Mouse (Mus musculus) leukemia stem cell, adult 10-12 weeks (primary cell): ENCODE measurements around the gene Ky. TPM values are rescaled to one million over a fixed set of nuclear protein-coding genes. Genes with fewer than 3 reads are reported as not detected.

ENCODE experiments used
- polyA plus RNA-seq: library from polyadenylated mRNA; stranded (reverse); fragments of >175 nt; gene quantifications from 2 replicates; pipeline ENCODE4 v1.2.3, GENCODE M21; 2012; ENCODE audit warnings: low replicate concordance

Ky gene
- 0.08 TPM in 1 of 2 replicates, not detected in the other for polyA plus RNA-seq

DNA sequence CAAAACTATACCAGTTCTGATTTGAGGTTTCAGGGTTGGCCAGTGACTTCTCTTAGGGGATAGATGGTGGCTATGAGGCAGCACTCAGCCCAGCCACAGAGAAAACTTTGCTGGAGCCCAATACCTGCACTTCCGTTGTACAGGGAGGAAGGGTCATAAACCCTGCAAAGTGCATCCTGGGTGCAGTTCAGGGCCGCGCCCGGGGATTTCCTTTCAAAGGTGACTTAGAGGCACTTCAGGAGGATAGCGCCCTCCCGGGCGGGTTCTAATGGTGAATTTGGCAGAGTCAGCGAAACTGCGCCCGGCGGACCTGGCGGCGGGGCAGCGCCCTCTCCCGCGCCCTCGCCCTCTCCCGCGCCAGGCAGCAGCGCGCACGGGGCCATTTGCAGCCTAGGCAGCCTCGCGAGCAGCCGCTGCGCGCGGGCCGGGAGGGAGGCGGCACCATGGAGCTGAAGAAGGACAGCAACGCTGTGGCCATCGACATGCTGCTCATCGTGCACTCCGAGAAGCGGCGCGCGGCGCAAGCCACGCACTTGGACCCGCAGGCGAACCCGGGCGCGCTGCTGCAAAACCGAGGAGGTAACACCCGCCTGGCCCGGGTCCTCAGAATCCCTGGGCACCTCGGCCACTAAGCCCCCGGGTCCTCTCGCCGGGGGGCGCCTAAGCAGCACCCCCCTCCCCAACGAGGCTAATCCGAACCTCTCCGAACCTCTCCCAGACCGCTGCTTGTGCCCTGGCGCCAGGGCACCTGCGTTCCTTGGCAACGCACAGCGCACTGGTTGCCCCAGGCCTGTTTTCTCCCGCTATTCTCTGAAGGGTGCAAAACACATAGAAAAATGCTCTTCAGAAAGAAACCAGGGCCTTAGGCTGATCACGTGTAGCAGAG lies at the start of gene Ky:
Ky (plus strand) TSS at position 51 of the 886 bp plus-strand sequence.

Other genes starting within 250 kb of the Ky start
- 0.21 TPM in 1 of 2 replicates, not detected in the other for gene Ephb1, start 151.1 kb upstream of the Ky start, polyA plus RNA-seq
- gene Anapc13, start 120.5 kb downstream of the Ky start, polyA plus RNA-seq: 6.9 and 8.3 TPM in 2 replicates
- gene Cep63, start 120.8 kb downstream of the Ky start, polyA plus RNA-seq: 24.6 and 42.7 TPM in 2 replicates
- 0.98 and 2.0 TPM in 2 replicates for gene Amotl2, start 210.9 kb downstream of the Ky start, polyA plus RNA-seq